Mouse (Mus musculus) NIH3T3 (cell line): ENCODE data around the gene Csad.

Experiments used
- DNase-seq: peaks from one replicate; pipeline ENCODE4 v3.0.0-alpha.2; 2012; ENCODE audit warnings: low read depth

The Csad gene

DNA sequence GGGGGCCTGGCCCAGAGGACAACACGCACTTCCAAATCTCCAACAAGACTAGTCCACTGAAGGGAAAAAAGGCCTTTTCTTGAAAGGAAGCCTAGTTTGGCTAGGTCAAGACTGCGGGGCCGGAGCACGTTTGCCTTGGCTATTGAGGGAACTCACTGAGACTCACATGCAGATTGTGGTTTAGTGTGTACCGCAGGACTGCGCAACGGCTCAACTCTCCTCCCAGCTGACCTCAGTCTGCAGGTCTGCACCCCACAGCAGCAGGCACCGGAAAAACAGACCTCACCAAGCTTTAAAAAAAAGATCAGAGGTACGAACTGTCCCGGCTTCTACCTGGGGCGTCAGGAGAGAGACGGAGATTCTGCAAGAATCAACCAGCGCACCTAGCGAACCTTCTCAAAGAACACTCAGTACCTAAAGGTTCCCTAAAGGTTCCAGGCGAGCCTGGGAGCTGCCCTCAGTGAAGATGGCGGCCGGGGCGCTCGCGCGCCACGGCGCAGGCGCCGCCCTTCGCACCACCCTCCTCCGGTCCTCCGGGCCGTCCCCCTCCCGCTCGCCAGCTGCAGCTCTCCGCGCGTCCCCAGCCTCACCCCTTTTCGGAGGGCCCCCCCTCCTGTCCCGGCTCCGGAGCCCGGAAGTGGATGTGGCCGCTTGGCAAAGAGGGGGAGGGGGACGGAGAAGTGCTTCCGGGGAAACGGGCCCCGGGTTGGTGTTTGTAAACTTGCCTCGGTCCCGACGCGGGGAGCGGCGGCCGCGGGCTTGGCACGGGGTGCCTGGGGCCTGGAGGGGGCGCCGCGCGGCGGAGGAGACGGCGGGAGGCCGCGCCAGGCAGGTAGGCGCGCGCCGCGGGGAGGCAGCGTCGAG, 1.3 kb downstream of the Csad start, which contains the start of gene Zfp740:
Gene Zfp740 (plus strand): TSS at position 279 of the 864 bp plus-strand sequence.
- DNase-seq, result peak; percentile 98

DNA sequence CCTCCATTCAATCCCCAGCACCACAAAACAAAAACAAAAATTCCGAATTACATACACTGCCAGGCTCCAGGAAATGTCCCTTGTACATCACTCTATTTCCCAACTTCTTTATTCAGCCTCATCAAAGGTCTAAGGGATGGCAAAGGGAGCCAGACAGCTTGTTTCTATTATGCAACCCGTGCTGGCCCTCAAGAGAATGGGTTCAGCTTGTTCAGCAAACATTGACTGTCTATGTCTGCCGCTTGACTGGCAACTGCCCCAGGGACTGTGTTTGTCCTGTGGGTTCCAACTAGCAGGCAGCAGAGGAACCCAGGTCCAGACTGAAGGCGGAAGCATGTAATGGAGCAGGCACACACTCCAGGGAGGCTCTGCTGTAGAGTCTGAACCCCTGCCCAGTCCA, 5.7 kb downstream of the Csad start:
- no peak for DNase-seq

DNA sequence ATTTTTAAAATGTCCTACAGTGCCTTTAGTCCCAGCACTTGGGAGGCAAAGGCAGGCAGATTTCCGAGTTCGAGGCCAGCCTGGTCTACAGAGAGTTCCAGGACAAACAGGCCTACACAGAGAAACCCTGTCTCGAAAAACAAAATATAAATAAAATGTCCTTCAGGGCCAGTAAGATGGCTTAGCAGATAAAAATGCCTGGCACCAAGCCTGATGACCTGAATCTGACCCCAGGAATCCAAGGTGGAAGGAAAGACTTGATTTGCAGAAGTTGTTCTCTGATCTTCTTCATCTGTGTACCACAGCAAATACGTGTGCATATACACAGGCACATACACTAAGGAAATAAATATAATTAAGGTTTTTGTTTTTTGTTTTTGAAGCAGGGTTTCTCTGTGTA, 9.2 kb downstream of the Csad start:
- no peak for DNase-seq

DNA sequence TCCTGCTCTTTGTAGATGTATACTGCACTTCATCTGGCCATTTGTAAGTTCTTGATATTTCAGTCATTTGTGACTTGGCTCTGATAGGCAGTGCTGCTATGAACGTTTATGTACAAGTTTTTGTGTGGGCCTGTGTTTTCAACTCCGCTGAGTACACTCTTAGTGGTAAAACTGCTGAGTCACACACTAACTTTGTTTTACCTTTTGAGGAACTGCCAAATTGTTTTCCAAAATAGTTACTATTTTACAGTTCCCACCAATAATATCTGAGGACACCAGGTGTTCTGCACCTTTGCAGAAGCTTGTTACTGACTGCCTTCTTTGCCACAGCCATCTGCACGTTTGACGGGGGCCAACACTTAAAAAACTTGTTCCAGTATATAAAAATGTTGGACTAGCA, 10.1 kb downstream of the Csad start:
- DNase-seq, result no peak

DNA sequence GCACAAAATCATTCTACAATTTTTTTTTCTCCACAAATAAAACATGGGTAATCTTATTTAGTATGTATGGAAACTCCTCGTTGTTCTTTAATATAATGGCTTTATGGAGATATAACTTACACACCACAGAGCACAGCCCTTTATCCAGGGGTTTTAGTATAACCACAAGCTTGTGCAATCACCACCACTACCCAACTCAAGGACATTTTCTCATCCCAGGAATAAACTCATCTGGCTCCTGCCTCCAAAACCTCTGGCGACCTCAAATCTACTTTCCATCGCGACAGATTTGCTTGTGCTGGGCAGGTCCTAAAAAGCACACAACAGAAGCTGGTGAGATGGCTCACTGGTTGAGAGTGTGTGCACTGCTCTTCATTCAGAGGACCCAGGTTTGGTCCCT, 10.9 kb downstream of the Csad start:
- no peak for DNase-seq

DNA sequence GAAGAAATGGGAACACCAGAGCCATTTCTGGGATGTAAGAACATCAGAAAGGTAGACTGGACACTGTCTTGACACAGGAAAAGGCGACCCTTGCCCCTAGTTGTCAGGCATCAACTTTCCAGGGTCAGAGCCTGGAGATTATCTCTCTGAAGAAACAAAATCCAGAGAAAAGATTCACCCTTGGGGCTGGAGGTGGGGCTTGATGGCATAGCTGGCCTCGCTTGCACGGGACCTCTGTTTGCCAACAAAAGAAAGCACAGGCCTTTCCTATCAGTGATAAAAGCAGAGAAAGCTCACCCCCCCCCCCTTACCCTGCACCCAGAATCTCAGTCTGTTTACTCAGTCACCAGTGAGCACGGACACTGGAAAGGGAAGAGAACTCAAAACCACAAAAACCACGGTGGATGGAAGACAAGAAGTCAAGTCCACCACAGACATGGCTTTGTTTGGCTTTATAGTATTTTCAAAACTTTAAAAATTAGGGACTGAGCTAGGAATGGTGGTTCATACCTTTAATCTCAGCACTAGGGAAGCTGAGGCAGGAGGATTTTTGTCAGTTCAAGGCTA, 11.6 kb downstream of the Csad start:
- DNase-seq, result peak; percentile 43

DNA sequence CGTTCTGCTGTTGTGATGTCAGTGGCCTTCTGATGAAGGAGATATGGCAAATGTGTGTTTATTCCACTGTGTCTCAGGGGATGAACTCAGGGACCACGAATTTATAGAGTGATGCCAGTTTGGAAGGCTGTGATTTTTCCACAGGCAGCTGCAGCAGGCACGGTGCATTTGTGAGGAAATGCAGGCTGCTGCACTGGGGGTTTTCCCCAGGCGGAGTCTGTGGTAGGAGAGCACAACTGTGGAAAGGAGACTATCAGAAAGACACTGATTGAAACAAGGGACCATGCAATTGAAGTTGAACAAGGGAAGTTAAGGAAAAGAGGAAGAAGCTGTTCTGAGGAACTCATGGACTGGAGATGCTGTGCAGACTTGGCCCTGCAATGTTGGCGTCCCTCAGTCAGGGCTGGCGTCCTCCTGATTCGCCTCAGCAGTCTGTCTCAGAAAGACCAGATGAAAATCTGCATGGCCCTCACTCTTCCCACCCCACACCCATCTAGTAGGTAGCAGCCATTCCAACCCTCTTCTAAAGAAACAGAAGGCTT, 12.2 kb downstream of the Csad start:
- no peak for DNase-seq

DNA sequence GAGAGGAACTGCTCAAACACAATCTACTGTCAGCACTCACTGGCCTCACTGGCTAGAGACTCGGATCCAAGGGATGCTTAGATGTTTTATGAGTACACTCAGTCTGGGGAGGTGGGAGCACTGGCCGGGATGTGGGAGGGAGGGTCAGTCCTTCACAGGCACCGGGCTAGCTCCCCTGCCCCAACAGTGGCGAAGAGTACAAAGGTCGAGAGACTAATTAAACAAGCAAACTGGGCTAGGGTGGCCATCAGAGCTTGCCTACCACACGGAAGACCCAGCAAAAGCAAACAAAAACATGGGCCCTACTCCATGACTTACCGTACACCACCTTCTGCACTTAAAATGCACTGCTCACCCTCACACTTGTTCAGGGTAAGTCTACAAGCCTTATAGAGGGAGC, 12.8 kb downstream of the Csad start:
- no peak for DNase-seq

DNA sequence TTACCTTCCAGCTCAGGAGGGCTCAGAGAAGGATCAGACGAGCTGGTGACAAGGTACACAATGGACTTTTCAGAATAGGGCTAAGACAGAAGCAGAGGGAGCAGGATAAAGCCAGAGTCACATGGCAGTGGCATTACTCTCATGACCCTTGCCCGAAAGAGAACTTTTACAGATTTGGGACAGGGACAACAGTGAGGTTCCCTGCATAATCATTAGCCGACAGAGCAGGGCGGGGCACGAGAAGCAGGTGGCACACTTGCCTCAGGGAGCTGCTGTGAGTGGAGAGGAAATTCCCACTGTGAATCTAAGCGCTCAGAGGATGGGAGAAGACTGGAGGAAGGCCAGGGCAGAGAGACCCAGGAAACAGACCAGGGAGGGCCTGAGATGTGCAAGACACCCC, 15.6 kb downstream of the Csad start:
- no peak for DNase-seq

DNA sequence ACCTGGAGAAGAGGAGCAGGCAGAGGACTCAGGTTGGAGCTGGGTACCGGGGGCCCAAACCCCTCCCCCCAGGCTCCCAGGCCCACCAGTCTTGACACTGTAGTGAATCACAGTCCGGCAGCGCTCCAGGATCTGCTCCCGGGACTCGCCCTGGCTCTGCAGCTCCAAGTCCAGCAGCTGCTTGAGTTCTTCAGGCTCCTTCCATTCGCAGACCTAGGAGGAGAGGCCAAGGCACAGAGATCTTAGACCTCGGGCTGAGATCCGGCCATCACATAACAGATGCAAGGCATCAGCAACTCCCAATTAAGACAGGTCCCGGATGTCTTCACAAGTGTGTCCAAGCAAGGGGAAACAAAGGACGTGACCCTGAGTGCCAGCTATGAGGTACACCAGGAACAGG, 16.4 kb downstream of the Csad start:
- DNase-seq, result no peak

DNA sequence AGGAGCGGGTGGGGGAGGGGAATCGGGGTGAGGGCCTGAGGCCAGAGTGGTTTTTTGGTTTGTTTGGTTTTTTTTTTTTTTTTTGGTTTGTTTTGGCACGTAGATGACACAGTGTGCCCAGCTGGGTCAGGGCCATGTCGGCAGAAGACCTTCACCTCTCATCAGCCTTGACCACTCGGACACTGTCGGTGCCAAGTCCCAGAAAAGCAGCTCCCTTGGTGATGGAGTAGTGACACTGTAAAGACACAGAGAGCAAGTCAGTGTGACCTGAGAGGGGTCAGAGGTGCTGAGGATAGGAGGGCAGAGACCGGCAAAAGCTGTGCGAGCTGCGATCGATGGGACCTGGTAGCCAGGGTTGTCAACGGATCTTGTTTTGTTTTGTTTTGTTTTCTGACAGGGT, 18.3 kb downstream of the Csad start:
- DNase-seq, result no peak

DNA sequence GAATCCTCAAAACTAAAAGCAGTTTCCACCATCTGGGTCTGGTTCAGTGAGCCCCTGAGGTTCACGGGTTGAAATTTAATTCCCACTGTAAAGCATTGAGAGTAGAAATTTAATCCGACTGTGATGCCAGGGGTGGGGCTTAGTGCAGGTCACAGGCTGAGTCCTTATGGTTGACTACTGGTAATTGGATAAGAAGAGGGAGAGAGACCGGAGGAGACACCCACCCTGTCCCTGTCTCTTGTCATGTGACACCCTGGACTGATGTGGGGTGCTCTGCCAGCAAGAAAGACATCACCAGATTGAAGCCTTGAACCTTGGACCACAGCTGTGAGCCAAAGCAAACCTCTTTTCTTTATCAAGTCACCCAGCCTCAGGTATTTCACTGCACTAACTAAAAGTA, 21.4 kb downstream of the Csad start:
- no peak for DNase-seq

DNA sequence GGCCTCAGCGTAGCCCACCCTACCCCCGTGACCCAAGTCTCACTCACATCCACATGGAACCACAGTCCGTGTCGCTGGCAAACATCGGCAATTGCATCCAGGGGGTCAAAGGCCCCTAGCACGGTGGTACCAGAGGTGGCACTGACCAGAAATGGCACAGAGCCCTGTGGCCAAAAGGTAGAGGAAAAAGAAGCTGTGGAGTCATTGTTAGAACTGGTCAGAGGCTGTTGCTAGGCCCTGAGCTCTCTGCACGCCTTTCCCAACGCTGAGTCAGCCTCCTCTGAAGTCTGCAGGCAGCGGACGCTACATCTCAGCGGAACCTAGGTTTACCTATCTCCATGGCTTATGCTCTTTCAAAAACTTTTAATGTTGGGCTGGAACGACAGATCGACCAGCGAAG, 24.6 kb downstream of the Csad start:
- DNase-seq, result no peak

DNA sequence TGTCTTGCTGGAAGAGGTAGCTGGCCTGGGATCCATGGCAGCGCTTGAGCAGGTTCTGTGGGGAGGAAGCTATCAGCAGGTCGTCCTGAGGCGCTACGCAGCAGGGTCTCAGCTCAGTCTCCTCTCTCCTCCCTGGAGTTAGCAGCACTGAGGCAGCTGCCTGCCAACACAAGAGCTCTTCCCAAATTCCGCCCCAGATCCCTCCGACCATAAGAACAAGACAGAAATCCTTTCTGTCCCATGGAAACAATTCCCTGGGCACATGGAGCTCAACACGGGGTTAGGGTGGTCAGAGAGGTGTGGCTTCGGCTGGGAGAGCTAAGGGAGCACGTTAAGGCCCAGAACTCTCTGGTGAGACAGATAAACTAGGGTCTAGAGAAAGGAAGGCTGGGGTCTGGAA, 25.4 kb downstream of the Csad start:
- no peak for DNase-seq

DNA sequence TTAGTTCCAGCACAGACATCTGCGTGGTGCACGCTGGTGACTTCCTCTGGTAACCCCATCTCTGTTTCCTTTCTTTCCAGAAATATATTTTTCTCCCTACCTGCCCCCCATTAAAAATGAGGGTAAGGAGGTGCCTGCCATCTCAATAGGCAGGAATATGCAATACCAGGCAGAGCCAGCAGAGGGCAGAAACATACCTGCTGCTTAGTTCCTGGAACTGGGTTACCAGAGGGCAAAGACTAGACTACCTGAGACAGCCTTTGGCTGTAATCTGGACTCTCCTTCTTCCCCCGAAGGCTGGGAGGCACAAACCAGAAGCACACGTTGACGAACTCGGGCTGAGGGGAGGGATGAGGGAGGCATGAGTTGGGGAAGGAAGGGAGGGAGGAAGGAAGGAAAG, 26.2 kb downstream of the Csad start:
- peak; percentile 84 for DNase-seq

DNA sequence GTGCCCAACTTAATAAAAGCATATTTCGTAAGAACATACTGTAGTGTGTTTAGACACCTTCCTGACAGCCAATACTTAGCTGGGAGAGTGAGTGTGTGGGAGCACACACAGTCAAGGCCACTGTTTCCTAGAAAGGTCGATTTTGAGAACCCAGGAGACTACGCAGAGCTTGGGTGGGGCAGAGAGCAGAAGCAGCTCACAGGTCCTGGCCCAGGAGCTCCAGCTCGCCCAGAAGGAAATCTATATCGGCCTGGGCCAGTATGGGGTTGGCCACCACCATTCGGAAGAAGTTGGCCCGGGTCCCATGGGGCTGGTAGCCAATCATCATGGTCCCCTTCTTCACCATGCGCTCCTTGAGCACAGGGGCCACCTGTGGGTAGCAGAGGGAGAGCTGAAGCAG, 27.1 kb downstream of the Csad start:
- DNase-seq, result no peak

DNA sequence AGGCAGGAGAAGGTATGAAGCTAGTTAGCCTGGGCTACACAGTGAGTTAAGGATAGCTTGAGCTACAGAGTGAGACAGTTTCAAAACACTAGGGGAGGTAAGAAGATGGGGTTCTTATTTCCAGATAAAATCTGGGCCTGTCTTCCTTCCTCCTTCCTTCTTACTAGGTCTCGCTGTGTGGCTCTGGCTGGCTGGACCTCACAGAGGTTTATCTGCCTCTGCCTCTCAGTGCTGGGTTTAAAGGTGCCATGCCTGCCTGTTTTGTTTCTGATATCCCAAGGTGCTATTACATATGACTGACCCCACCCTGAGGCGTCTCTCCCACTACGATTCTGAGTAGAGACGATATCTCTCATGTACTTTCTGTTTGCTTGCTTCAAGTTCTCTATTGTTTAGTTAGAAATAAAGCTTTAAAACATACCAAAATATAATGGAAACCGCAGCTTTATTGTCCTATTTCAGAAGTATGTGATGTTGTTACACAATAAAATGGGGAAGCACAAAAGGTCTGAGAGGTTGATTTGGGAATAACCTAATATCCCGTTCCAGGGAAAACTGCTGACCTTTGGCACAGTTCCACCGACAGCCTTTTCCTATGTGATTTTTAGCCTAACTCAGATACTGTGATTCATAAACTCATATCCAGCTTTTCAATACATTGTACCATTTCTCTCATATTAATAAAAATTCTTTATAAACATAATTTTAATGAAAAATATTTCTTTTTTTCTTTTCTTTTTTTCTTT, 27.8 kb downstream of the Csad start:
- DNase-seq, result no peak

DNA sequence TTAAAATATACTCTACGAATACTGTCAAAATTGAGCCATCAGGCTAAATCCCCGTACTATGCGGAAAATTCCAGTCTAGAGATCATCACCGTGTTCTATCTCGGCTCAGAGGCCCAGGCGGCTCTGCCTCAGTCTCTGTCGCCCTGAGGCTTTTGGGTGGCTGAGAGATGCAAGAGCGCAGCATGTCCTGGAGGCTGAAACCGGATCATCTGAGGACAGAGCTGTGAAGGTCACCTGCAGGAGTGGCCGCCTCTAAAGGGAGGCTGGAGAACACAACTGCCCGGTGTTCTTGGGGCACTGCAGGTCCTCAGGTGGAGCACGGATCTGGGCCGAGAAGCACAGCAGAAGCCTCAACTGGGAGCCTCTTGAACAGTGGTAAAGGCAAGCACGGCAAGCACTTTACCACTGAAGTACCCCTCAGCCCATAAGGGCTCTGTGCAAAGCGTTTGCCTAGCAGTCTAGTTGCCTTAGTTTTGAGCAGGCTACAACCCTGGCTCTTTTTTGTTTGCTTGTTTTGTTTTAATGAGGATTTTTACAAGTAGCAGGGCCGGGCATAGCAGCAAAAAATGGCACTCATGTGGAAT, 28.7 kb downstream of the Csad start:
- no peak for DNase-seq

DNA sequence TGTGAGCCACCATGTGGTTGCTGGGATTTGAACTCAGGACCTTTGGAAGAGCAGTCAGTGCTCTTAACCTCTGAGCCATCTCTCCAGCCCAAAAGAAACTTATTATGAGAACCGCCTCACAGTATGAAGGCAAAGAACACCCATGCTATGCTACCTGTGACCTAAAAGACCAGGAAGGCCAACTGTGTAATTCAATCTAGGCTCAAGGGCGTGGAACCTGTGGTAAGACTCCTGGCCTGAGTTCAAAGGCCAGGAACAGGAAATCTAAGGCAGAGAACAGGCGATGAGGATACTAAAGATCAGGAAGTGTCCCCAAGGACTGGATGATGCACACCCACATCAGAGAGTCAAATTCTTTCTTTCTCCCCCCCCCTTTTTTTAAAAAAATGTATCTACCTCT, 30.9 kb downstream of the Csad start:
- no peak for DNase-seq

DNA sequence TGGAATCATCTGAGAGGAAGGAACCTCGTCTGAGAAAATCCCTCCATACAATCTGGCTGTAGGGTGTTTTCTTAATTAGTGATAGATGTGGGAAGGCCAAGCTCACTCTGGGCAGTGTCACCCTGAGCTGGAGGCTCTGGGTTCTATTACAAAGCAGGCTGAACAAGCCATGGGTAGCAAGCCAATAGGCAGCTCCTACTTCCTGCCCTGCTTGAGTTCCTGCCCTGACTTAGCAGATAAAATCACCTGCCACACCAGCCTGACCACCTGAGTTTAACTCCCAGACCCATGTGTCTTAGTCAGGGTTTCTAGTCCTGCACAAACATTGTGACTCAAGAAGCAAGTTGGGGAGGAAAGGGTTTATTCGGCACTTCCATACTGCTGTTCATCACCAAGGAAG, 35.5 kb downstream of the Csad start:
- no peak for DNase-seq

DNA sequence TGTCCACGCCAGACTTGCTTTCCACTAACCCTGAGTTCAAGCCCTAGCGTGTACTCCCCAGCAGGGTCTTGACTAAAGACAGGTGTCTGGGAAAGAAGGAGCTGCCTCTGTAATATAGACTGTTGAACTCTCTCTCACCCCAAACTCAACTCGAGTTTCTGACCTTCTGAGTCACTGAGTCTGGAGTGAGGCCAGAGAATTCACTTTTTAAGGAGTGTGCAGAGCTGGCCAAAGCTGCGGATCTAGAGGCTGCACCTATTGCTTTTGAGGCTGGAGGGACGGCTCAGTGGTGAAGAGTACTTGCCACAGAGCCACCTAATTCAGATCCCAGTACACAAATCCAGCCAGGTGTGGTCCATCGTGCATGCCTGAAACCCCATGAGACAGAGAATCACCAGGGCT, 36.9 kb downstream of the Csad start:
- peak; percentile 95 for DNase-seq

DNA sequence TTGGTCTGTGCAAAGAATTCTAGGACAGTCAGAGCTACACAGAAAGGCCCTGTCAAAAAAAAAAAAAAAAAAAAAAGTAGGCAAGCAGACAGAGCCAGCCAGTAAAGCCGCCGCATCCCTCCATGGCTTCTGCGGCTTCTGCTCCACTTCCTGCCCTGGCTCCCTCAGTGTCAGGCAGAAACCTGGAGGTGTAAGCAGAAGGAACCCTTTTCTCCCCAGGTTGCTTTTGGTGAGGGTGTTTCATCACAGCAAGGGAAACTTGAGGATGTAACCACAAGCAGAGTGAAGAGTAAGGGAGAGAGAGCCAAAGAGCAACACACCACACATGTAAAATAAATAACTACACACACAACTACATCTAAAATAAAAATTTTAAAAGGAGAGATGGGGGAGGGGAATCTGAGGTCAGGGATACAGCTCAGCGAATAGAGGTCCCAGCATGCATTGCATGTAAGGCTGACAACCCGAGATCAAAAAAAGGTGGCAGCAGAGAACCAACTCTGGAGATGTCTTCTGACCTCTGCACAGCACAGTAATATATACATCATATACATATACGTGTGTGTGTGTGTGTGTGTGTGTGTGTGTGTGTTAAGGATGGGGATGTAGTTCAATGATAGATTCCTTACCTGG, 38.9 kb downstream of the Csad start:
- no peak for DNase-seq
